Mouse (Mus musculus) heart, postnatal 14 days (tissue): ENCODE results near the gene Wwox. TPM values are rescaled to one million over a fixed set of nuclear protein-coding genes. Genes with fewer than 3 reads are reported as not detected.

Source experiments
- DNase-seq, 2 experiments: peaks; one replicate each; pipeline ENCODE4 v3.0.0; 2021 to 2022
- intact Hi-C: fragments of 180-260 bp; cut with DNase I; formaldehyde crosslinking; loops from one replicate; pipeline ENCODE4 v1.15.1; 2025
- total RNA-seq, 2 experiments: library from RNA; stranded (reverse); gene quantifications; 2 replicates each; pipeline ENCODE4 v1.2.3; 2021

Wwox gene
- total RNA-seq, 2 experiments from 2014 or later: 5.6 to 6.5 TPM

- intact Hi-C loops: no loop called here
- peak; percentile 11 to 34 for DNase-seq
Measured at GRCm38 (mm10) chr8:115159208-115159607, 719.8 kb downstream of the Wwox start.

DNA sequence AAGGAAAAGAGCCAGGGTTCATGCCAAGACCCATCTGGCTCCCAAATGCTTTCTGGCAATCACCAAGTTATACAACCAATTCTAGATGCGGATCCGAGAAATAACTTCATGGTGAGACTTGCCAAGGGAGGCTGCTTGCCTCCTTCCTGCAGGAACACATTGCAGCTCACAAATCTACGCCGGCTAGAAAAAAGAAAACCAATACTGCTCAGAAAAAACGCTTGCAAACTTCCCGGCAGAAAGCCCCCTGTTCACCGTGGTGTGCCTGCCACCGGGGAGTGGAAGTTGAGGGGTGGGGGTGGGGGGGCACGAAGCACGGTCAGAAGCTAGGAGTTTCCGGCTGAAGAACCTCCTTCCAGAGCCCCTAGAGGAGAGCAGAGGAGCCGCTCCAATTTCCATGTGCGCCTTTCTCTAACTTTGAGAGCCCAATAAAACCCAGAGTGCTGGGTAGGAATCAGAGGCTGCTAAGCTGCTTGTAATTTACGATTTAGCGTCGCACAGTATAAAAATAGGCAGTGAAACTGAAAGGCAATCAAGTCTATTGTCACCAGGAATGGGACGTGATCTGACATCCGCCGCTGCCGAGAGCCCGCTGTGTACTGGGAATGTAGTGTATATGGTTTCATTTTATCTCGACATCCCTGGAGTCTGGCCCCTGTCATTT is 720.4 kb downstream of the Wwox start:
- intact Hi-C loops: loop anchor here (5.0 kb wide), 1 partner anchor 547 kb away; the partner anchor contains the start of gene Maf
- peak; percentile 16 to 46 for DNase-seq

DNA sequence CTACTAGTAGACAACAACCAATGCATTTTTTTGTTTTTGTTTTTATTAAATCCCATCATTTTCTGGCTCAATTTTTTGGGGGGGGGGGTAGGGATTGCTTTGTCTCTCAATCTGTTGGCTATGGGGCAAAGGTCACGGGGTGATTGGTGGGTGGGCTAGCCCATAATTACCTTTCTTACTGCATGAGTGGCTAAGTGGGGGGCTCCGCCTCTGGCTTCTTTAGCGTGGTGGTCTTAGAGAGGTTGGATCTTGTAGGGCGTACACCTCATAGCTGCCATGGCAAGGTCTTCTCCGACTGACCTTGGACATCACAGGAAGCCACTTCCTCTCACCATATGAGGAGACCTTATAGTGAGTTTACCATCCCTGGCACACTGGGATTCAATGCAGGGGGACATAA is 721.0 kb downstream of the Wwox start:
- DNase-seq: no peak
- intact Hi-C loops: loop anchor here (5.0 kb wide), 1 partner anchor 547 kb away; the partner anchor contains the start of gene Maf

DNA sequence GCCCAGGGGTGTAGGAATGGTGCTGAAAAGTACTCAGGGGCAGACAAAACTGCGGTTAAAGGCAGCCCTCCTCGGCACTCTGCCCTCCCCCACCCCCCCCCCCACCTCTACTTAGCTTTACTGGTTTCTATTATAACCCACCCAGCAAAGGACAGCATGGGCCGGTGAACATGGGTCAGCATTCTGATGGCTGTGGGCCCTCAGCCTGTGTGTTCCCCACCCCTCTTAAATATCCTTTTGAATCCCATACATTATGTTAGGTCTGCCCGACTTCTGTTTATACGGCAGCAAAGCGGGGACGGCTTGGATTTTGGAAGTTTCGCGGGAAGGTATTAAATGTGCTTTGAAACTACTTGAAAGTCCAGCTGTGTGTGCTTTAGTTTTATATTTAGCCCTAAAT is 722.1 kb downstream of the Wwox start:
- intact Hi-C loops: loop anchor here (5.0 kb wide), 1 partner anchor 546 kb away; the partner anchor contains the start of gene Maf

DNA sequence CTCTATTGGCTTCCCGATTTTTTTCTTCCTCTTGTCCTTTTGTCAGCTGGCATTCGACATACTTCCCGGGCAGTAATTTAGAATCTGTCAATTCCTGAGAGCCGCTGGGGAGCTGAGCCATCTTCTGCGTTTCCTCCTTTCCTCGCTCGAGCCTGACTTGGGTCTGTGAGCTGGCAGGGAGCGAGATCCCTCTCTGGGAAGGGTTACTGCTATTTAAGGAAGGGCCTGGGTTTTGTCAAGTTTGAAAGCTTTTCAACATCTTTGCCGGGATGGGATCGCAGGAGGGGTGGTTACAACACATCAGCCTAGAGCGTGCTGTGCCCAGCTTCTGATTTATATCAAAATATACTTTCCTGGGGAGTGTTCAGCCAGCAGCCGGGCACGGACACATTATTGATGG is 725.4 kb downstream of the Wwox start:
- DNase-seq: no peak
- intact Hi-C loops: loop anchor here (5.0 kb wide), 1 partner anchor 542 kb away; the partner anchor contains the start of gene Maf

More for the DNA sequence above, 722.1 kb downstream of the Wwox start:
- no peak for DNase-seq

DNA sequence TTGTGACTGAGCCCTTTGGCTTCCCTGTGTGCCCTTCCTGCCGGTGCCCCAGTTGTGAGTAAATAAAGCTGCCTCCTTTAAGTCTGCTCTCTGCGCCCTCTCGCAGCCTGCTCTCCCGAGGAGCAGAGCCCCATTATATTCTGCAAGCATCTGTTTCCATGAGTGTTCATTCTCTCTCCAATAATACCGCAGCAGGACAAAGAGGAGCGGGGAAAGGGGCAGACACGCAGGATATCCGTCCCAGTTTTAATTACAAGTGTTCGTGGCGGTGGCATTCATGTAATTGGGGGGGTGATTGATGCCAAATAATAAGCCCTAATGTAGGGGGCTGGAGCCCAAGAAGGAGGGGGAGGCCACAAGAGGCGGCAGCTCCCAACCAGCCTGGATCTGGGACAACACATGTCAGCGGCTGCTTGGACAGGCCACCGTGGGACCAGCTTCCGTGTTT is 734.2 kb downstream of the Wwox start:
- intact Hi-C loops: no loop called here
- no peak for DNase-seq

DNA sequence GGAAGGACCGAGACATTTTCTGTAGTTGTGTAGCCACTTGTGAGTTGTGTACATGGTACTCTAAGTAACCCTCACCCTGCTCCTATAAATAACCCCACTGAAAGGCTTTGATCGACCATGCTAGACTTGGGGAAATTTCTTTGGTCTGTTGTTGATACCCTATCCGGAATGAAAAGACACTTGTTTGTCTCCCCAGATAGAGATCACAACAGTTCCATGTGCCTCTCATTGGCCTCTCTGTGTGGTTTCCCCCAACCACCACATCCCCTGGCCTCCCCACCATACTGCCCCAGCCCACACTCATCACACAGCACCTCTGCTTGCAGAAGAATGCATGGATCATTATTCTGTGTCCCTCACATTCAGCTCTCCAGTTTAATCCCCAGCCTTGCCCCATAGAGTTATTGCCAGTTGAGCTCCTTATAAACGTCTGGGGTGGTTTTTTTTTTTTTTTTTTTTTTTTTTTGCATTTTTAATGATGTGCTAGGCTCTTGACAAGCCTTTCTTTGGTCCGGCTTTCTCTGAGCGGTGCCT is 746.0 kb downstream of the Wwox start:
- intact Hi-C loops: no loop called here
- DNase-seq: no peak

DNA sequence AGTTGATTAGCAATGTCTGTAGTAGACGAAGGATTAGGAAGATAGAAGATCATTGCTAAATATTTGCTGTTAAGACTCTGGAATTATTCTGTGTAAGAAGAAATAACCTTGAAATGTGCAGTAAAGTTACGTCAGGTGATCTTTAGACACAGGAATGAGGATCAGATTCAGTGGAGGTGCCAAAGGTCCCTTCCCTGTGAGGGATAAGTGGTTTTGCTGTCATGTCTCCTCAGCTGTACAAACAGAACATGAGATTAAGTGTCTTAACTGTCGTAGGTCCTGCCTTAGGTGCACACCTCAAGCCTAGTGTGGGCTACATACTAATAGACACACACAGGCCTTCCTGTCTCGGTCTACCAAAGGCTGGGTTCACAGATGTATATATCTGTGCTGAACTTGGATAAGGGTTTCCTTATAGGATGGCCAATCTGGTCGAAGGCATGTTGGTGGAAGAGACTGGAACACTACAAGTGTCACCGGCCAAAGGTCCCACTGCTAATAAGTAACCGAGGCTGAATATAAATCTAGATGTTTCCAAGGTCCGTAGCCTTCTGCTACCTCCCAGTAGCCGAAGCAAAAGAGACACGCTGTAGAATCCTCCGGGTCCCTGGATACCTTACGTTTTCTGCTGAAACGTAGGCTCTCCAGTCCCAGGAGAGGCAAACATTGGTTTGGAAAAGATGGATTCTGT is 746.8 kb downstream of the Wwox start:
- DNase-seq: no peak
- intact Hi-C loops: no loop called here

GRCm38 (mm10) chr8:115186882-115187281 is 747.4 kb downstream of the Wwox start:
- intact Hi-C loops: no loop called here
- peak in 1 of 2 experiments; percentile 8 for DNase-seq

DNA sequence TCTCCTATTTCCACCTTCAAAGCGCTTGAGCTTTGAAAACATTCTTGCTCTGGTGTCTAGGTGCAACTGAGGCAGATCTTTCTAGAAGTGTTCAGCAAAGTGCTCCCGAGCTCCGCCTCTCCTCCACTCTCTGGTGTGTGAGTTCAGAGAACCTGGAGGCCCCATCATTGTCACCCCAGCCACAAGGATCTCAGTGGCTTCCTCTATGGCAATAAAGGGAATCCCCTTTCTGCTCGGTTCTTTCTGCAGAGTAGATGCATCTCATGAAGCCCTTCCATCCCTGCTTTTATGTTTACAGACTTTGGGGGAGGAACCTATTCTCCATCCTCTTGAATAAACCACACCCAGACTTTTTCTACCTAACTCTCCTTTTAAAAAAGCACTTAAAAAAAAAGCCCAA is 749.0 kb downstream of the Wwox start:
- intact Hi-C loops: no loop called here
- no peak for DNase-seq

DNA sequence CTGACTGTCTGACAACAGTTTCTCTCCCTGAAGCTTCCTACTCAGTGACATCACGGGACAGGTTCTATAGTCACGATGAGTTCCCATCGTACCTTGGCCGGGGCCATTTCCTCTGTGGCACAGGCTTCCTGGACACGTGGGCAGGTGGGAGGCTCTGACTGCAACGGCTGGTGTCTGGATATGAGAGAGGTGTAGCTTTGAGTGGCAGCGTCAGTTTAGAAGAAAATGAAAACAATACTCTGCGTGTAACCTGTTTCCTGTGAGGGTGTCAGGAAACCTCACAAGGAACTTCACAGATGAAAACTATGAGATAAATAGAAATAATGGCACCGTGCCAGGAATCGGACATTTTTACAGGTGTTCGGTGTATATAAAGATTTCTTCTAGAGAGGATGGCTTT is 750.4 kb downstream of the Wwox start:
- intact Hi-C loops: no loop called here
- no peak for DNase-seq

DNA sequence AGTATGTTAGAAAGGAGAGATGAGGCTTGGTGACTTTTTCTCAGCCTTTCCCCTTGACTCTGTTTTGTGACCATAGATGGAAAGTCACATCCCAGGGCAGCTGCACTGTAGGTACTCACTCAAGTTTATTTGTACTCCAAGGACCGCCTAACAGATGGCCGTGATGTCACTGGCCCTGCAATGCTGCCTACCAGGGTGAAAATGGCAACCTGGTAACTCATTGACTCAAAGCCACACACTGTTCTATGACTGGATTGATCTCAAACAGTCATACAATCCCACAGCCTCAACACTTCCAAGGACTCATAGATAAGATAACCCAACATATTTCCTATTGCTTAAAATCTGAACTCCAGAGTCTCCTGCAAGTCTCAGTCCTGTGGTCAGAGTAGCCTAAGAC is 754.3 kb downstream of the Wwox start:
- intact Hi-C loops: no loop called here
- DNase-seq: no peak

GRCm38 (mm10) chr8:115195334-115195733 is 755.9 kb downstream of the Wwox start:
- no peak for DNase-seq
- intact Hi-C loops: no loop called here

DNA sequence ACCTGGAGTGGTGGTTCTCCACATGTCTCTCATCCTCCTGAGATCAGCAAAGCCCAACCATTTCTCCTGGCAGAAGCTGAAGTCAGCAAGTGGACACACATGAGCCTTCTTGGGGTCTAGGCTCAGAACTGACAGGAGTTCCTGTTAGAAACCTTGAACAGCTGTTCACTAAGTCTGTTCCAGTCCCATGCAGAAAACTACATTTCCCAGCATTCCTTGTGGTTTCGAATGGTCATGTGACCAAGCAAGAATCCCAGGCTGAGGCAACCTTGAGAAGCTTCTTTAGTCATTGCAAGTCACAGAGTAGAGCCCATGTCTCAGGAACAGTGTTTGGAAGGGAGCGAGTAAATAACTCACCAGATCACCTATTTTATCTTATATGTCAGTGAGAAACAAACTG is 757.4 kb downstream of the Wwox start:
- intact Hi-C loops: no loop called here

DNA sequence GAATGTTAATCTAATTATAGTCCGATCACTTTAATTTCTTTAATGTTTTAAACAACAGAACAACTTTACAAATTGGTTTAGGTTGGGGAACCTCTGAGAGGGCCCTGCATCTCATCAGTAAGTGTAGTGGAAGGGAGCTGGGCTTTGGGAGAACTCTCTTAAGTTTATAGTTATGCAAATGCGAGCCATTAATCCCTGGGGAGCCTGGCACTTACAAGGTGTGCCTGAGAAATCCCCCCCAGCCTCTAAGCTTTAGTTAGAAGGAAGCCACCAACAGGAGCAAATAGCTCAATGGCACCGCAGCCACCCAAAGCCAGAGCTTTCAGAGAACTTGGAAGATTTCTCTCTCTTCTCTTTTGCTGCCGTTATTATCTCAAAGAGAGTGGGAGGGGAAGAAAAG is 759.7 kb downstream of the Wwox start:
- intact Hi-C loops: no loop called here
- DNase-seq: no peak

More for the DNA sequence above, 757.4 kb downstream of the Wwox start:
- no peak for DNase-seq

- intact Hi-C loops: no loop called here
- peak in 1 of 2 experiments; percentile 3 for DNase-seq
Measured at GRCm38 (mm10) chr8:115199616-115200150, 760.2 kb downstream of the Wwox start.

DNA sequence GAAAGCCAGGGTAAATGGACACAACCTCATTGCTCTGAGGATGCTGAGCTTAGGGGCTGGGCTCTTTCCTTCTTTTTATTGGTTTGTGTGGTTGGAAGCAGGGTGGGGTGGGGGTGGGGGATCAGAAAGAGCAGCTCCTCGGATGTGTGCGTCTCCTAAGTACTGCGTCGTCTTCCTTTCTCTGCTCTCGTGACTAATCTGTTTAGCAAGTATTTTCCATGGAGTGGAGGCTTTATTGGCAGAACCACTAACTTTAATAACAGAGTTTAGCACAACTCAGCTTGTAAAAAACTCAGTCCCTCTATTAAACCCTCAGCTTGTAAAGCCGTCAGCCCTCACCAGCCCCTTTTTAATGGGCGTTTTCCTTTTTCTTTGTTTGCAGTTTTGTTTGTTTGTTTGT is 762.3 kb downstream of the Wwox start:
- no peak for DNase-seq
- intact Hi-C loops: no loop called here

DNA sequence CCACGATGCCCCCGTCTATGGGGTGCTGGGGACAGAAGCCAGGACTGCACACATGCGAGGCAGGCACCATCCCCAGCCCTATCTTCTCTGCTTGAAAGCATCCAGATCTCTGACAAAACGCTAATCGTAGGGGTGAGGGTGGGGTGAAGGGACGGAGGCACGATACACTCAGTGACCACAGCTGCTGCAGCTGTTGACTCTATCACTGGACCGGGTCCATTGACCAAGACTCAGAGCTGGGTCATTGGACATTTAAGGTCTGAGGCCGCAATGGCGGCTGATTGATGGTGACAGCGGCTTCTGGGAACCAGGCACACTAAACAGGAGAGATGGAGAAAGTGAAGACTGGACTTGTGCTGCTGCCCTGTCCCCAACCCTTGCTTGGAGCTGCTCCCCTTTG is 768.0 kb downstream of the Wwox start:
- intact Hi-C loops: no loop called here

GRCm38 (mm10) chr8:115208415-115209192 is 769.1 kb downstream of the Wwox start:
- no peak for DNase-seq
- intact Hi-C loops: no loop called here

More for the DNA sequence above, 768.0 kb downstream of the Wwox start:
- no peak for DNase-seq

DNA sequence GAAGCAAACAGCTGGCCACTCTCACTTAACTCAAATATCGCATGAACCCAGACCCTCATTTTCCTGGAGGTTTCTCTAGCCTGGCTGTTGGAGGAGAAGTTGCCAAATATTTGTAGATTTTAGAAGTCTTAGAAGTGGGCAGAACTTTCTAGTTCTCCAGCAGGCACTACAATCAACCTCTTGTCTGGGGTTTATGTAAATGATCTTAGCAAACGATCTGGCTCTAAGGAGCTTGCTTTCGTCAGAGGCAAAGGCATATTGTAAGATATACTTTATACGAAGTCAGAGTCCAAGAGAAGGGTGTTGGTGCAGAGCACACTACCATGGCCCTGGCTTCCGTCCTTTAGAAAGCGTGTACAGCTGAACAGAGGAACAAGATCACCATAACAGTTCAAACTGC is 770.6 kb downstream of the Wwox start:
- DNase-seq: no peak
- intact Hi-C loops: no loop called here

- intact Hi-C loops: no loop called here
- no peak for DNase-seq
Measured at GRCm38 (mm10) chr8:115213126-115213525, 773.7 kb downstream of the Wwox start.
